Mouse (Mus musculus) spleen, adult 2 months (tissue): ENCODE results near the gene Hhatl.

ENCODE experiments used
- CTCF ChIP-seq: fragments of 200-500 bp; IDR thresholded peaks from 2 replicates; pipeline ENCODE4 v1.5.1; 2011; ENCODE audit warnings: mild to moderate bottlenecking, inconsistent platforms; ENCODE audit not compliant: insufficient read depth, insufficient read length, insufficient replicate concordance; ENCODE audit errors: extremely low read depth
- POLR2A ChIP-seq: fragments of 200-500 bp; IDR thresholded peaks from 2 replicates; pipeline ENCODE4 v1.6.1; 2011; ENCODE audit warnings: low read depth, low read length, inconsistent platforms

- TF ChIP-seq POLR2A (no peak), CTCF (no peak)
Observed at GRCm38 (mm10) chr9:121762248-121762647, 30.1 kb downstream of the Hhatl start.
